Mouse (Mus musculus): ENCODE data around the gene Ttll11. TPM values are rescaled to one million over a fixed set of nuclear protein-coding genes. Genes with fewer than 3 reads are reported as not detected.

Ttll11 gene
- polyA plus RNA-seq, 1 experiment from 2014 or later, result 0.75 TPM

DNA sequence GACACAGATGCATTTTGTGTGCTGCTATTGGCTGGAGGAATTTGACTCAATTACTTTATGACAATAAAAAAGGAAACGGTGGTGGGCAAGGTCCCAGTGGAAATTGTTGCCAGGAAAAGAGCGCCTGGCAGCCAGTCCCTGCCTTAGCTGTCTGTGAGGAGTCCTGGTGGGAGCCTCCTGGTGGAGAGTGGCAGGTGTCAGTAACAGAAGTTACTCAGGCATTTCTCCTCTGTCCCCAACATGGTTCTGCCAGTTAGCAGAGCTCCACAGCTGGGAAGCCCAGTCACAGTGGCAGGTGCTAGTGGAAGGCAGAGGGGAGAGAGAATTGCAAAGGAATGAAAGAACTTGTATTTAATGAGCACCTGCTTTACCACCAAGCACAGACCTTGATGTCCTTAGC, 110.5 kb downstream of the Ttll11 start:
- H3K36me3 ChIP-seq (ENCODE audit: insufficient read depth, low read length), result no peaks in the 10 kb centered on the region
- H3K4me3 ChIP-seq (ENCODE audit: low read length), result no peak overlapping the region
- no peak overlapping the region for H3K27ac ChIP-seq (ENCODE audit: low read length)
- 60% methylated on average over 2 of the region's 2 CpGs for WGBS
- no peak overlapping the region for H3K9ac ChIP-seq (replicated peaks; ENCODE audit: low read length)
- ATAC-seq (ENCODE audit: low FRiP score, low TSS enrichment), result no peak
- H3K9me3 ChIP-seq (ENCODE audit: low read length), result no peaks in the 10 kb centered on the region
- H3K4me2 ChIP-seq (replicated peaks; ENCODE audit: low read depth, low read length), result no peak overlapping the region
- H3K27me3 ChIP-seq (ENCODE audit: insufficient read depth, low read length), result no peaks in the 10 kb centered on the region
- no peaks in the 10 kb centered on the region for H3K4me1 ChIP-seq (ENCODE audit: insufficient read depth, low read length)

- Histone ChIP-seq H3K9me3 (ENCODE audit: low read length) (no peaks in the 10 kb centered on the region), H3K27ac (ENCODE audit: low read length) (no peak overlapping the region), H3K4me2 (replicated peaks; ENCODE audit: low read depth, low read length) (no peak overlapping the region), H3K4me1 (ENCODE audit: insufficient read depth, low read length) (no peaks in the 10 kb centered on the region), H3K27me3 (ENCODE audit: insufficient read depth, low read length) (no peaks in the 10 kb centered on the region), H3K4me3 (ENCODE audit: low read length) (no peak overlapping the region), H3K36me3 (ENCODE audit: insufficient read depth, low read length) (no peaks in the 10 kb centered on the region), H3K9ac (replicated peaks; ENCODE audit: low read length) (no peak overlapping the region)
- WGBS, result 73% methylated on average over 4 of the region's 4 CpGs
- ATAC-seq (ENCODE audit: low FRiP score, low TSS enrichment), result no peak
These were observed 116.4 kb downstream of the Ttll11 start for GRCm38 (mm10) chr2:35863284-35863683.

- Histone ChIP-seq H3K4me3 (ENCODE audit: low read length) (no peak overlapping the region), H3K9ac (replicated peaks; ENCODE audit: low read length) (no peak overlapping the region), H3K4me2 (replicated peaks; ENCODE audit: low read depth, low read length) (no peak overlapping the region), H3K27me3 (ENCODE audit: insufficient read depth, low read length) (no peaks in the 10 kb centered on the region), H3K9me3 (ENCODE audit: low read length) (no peaks in the 10 kb centered on the region), H3K4me1 (ENCODE audit: insufficient read depth, low read length) (no peaks in the 10 kb centered on the region), H3K27ac (ENCODE audit: low read length) (no peak overlapping the region), H3K36me3 (ENCODE audit: insufficient read depth, low read length) (no peaks in the 10 kb centered on the region)
- no peak for ATAC-seq (ENCODE audit: low FRiP score, low TSS enrichment)
- 77% methylated on average over 7 of the region's 7 CpGs for WGBS
These were observed 118.5 kb downstream of the Ttll11 start for GRCm38 (mm10) chr2:35861185-35861584.

GRCm38 (mm10) chr2:35860394-35860744, 119.3 kb downstream of the Ttll11 start:
- no peaks in the 10 kb centered on the region for H3K9me3 ChIP-seq (ENCODE audit: low read length)
- H3K9ac ChIP-seq (replicated peaks; ENCODE audit: low read length), result no peak overlapping the region
- no peaks in the 10 kb centered on the region for H3K4me1 ChIP-seq (ENCODE audit: insufficient read depth, low read length)
- 20% methylated on average over 10 of the region's 10 CpGs for WGBS
- H3K27me3 ChIP-seq (ENCODE audit: insufficient read depth, low read length), result no peaks in the 10 kb centered on the region
- no peak overlapping the region for H3K27ac ChIP-seq (ENCODE audit: low read length)
- no peak for ATAC-seq (ENCODE audit: low FRiP score, low TSS enrichment)
- H3K4me3 ChIP-seq (ENCODE audit: low read length), result no peak overlapping the region
- H3K4me2 ChIP-seq (replicated peaks; ENCODE audit: low read depth, low read length), result no peak overlapping the region
- no peaks in the 10 kb centered on the region for H3K36me3 ChIP-seq (ENCODE audit: insufficient read depth, low read length)

DNA sequence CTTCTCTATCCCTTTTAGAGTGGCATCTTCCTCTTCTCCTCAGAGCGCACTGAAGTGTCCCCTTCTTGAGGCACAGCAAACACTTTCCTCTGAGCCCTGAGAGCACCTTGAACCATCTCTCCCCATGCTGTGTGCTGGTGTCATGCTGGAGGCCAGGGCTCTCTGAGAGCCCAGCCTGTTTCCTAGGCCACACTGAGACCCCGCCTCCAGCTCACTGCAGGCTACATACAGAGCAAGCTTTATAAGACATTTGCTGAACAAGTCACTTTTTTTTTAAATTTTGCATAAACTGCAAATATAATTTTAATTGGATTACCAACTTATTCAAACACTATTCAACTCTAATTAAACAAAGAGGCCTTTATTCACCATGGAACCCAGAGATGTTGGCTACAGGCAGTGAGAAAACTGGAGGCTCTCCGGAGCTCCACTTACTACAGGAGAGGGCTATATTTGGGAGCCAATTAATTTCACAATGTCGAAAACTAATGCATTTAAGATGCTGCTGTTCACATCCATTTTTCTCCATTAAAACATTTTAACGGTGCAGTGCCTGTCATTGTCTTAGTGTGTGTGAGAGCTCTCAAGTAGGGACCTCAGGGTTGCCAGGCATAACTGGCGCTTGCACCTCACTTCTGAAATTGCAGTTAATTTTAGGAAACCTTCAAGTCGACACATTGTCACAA, 119.9 kb downstream of the Ttll11 start:
- Histone ChIP-seq H3K4me2 (replicated peaks; ENCODE audit: low read depth, low read length) (no peak overlapping the region), H3K36me3 (ENCODE audit: insufficient read depth, low read length) (no peaks in the 10 kb centered on the region), H3K27ac (ENCODE audit: low read length) (no peak overlapping the region), H3K9ac (replicated peaks; ENCODE audit: low read length) (no peak overlapping the region), H3K4me1 (ENCODE audit: insufficient read depth, low read length) (no peaks in the 10 kb centered on the region), H3K27me3 (ENCODE audit: insufficient read depth, low read length) (no peaks in the 10 kb centered on the region), H3K9me3 (ENCODE audit: low read length) (no peaks in the 10 kb centered on the region), H3K4me3 (ENCODE audit: low read length) (no peak overlapping the region)
- WGBS, result 78% methylated on average over 7 of the region's 7 CpGs
- no peak for ATAC-seq (ENCODE audit: low FRiP score, low TSS enrichment)

GRCm38 (mm10) chr2:35858281-35858680, 121.4 kb downstream of the Ttll11 start:
- H3K4me2 ChIP-seq (replicated peaks; ENCODE audit: low read depth, low read length), result no peak overlapping the region
- H3K27me3 ChIP-seq (ENCODE audit: insufficient read depth, low read length), result no peaks in the 10 kb centered on the region
- H3K4me3 ChIP-seq (ENCODE audit: low read length), result no peak overlapping the region
- H3K27ac ChIP-seq (ENCODE audit: low read length), result no peak overlapping the region
- 80% methylated on average over 6 of the region's 6 CpGs for WGBS
- H3K9ac ChIP-seq (replicated peaks; ENCODE audit: low read length), result no peak overlapping the region
- H3K36me3 ChIP-seq (ENCODE audit: insufficient read depth, low read length), result no peaks in the 10 kb centered on the region
- no peaks in the 10 kb centered on the region for H3K4me1 ChIP-seq (ENCODE audit: insufficient read depth, low read length)
- ATAC-seq (ENCODE audit: low FRiP score, low TSS enrichment), result no peak
- H3K9me3 ChIP-seq (ENCODE audit: low read length), result no peaks in the 10 kb centered on the region

GRCm38 (mm10) chr2:35856901-35857300, 122.8 kb downstream of the Ttll11 start:
- 87% methylated on average over 2 of the region's 2 CpGs for WGBS
- H3K4me1 ChIP-seq (ENCODE audit: insufficient read depth, low read length), result peaks cover 6% of the 10 kb centered on the region; the same call in 1 of the 2 replicates
- no peak overlapping the region for H3K4me2 ChIP-seq (replicated peaks; ENCODE audit: low read depth, low read length)
- H3K4me3 ChIP-seq (ENCODE audit: low read length), result no peak overlapping the region
- H3K27ac ChIP-seq (ENCODE audit: low read length), result no peak overlapping the region
- no peak overlapping the region for H3K9ac ChIP-seq (replicated peaks; ENCODE audit: low read length)
- no peaks in the 10 kb centered on the region for H3K9me3 ChIP-seq (ENCODE audit: low read length)
- ATAC-seq (ENCODE audit: low FRiP score, low TSS enrichment), result no peak
- no peaks in the 10 kb centered on the region for H3K36me3 ChIP-seq (ENCODE audit: insufficient read depth, low read length)
- no peaks in the 10 kb centered on the region for H3K27me3 ChIP-seq (ENCODE audit: insufficient read depth, low read length)

- Histone ChIP-seq H3K4me2 (replicated peaks; ENCODE audit: low read depth, low read length) (no peak overlapping the region), H3K4me3 (ENCODE audit: low read length) (no peak overlapping the region), H3K27ac (ENCODE audit: low read length) (no peak overlapping the region), H3K9me3 (ENCODE audit: low read length) (no peaks in the 10 kb centered on the region), H3K36me3 (ENCODE audit: insufficient read depth, low read length) (no peaks in the 10 kb centered on the region), H3K27me3 (ENCODE audit: insufficient read depth, low read length) (0 out of 2 replicates have a peak, but pooled peaks cover 4% of the 10 kb centered on the region), H3K9ac (replicated peaks; ENCODE audit: low read length) (no peak overlapping the region), H3K4me1 (ENCODE audit: insufficient read depth, low read length) (peaks cover 19% of the 10 kb centered on the region; the same call in 1 of the 2 replicates)
- ATAC-seq (ENCODE audit: low FRiP score, low TSS enrichment), result no peak
- 27% methylated on average over 5 of the region's 5 CpGs for WGBS
These were observed 124.8 kb downstream of the Ttll11 start for GRCm38 (mm10) chr2:35854877-35855276.

DNA sequence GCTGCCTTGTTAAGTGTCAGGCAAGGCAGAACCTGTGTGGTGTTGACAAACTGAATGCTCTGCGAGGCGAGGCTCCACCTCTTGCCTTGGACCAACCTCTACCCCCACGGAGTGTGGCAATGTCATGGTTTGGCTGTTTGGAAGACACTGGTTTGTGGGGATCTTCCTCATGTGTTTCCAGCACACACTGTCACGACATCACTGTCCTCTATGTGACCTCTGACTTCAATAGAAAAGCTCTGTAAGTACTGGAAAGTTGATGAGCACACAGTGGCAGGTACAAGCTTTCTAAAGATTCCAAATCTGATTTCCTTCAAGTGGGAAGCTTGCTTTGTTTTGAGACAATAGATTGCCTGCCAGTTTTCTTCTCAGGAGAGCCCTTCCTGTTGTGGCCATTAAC, 126.7 kb downstream of the Ttll11 start:
- peaks cover 22% of the 10 kb centered on the region; the same call in 1 of the 2 replicates for H3K4me1 ChIP-seq (ENCODE audit: insufficient read depth, low read length)
- ATAC-seq (ENCODE audit: low FRiP score, low TSS enrichment), result no peak
- no peak overlapping the region for H3K4me2 ChIP-seq (replicated peaks; ENCODE audit: low read depth, low read length)
- no peak overlapping the region for H3K27ac ChIP-seq (ENCODE audit: low read length)
- no peaks in the 10 kb centered on the region for H3K9me3 ChIP-seq (ENCODE audit: low read length)
- no peak overlapping the region for H3K9ac ChIP-seq (replicated peaks; ENCODE audit: low read length)
- H3K27me3 ChIP-seq (ENCODE audit: insufficient read depth, low read length), result 0 out of 2 replicates have a peak, but pooled peaks cover 4% of the 10 kb centered on the region
- H3K36me3 ChIP-seq (ENCODE audit: insufficient read depth, low read length), result no peaks in the 10 kb centered on the region
- 77% methylated on average over 4 of the region's 4 CpGs for WGBS
- H3K4me3 ChIP-seq (ENCODE audit: low read length), result no peak overlapping the region

DNA sequence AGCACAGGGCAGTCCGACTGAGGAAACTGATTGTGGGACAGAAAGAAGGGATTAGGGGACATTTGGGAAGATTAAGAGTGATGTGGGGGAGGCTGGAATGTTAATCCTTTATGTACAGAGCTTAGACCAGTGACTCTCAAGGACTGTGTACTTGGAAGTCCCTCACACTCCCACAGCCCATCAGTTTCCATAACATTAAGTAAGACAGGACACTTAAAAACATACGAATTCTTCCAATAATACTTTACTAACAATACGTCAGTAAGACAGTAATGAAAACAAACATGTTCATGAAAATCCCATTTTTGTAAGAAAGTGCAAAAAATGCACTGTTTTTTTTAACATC, 127.6 kb downstream of the Ttll11 start:
- ATAC-seq (ENCODE audit: low FRiP score, low TSS enrichment), result no peak
- H3K27me3 ChIP-seq (ENCODE audit: insufficient read depth, low read length), result 0 out of 2 replicates have a peak, but pooled peaks cover 4% of the 10 kb centered on the region
- H3K9ac ChIP-seq (replicated peaks; ENCODE audit: low read length), result no peak overlapping the region
- peaks cover 22% of the 10 kb centered on the region; the same call in 1 of the 2 replicates for H3K4me1 ChIP-seq (ENCODE audit: insufficient read depth, low read length)
- H3K4me3 ChIP-seq (ENCODE audit: low read length), result no peak overlapping the region
- no peaks in the 10 kb centered on the region for H3K9me3 ChIP-seq (ENCODE audit: low read length)
- peak overlapping the region; percentile 31; the same call in 1 of the 2 replicates for H3K4me2 ChIP-seq (replicated peaks; ENCODE audit: low read depth, low read length)
- 24% methylated on average over 3 of the region's 3 CpGs for WGBS
- H3K27ac ChIP-seq (ENCODE audit: low read length), result no peak overlapping the region
- no peaks in the 10 kb centered on the region for H3K36me3 ChIP-seq (ENCODE audit: insufficient read depth, low read length)
